Mouse (Mus musculus): Measurements from ENCODE around the gene Hcrt.

DNA sequence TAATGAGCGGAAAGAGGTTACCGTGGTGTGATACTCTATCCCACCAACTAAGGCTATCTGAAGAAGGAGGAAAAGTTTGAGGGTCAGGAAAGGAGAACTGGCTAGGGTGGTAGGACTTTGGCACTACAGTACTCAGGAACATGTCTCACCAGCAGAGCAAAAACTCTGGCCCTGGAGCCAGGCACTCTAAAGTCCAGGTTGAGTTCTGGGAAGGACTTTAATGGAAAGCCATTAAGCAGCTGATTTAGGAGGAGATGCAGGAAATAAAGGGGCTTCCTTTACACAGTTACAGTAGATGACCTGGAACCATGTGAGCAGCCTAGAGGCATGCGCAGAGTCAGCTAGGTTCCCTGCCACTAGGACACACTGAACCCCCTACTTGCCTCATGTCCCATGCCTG lies 35.5 kb downstream of the Hcrt start:
- TF ChIP-seq CTCF (IDR thresholded peaks at IDR 0.05; ENCODE audit: low read depth) (no peak), EP300 (IDR thresholded peaks at IDR 0.05; ENCODE audit: low read depth) (no peak)
